Comparison of ENCODE assay signal across 15 mouse cellular contexts in genomic region chr14:76619038-76619409, GRCm38 (mm10).
DNase-seq lines count a peak whose midpoint lies in the region; ATAC-seq and TF ChIP-seq lines count a peak whose summit lies in the region.
"Had no signal": no experiment of that assay in that cellular context is flagged by ENCODE, and none has a peak within 500 bp of the region (broad histone marks: within the 10 kb centered on the region; RNA-seq: fewer than 3 reads in every experiment).

No protein-coding gene starts in this region.

- no peak for ATAC-seq in forebrain, embryonic 11.5 days (replicated peaks; ENCODE audit: low FRiP score)
- no peak for ATAC-seq in lung, postnatal 0 days
- no peak for ATAC-seq in embryonic facial prominence, embryonic 13.5 days (ENCODE audit: insufficient number of reproducible peaks, insufficient read depth, low FRiP score, low TSS enrichment, low read depth)
- ATAC-seq in limb, embryonic 12.5 days (ENCODE audit: insufficient number of reproducible peaks, insufficient read depth, low FRiP score, low TSS enrichment, low read depth): no peak

- TF ChIP-seq EP300 in lung, postnatal 0 days (IDR thresholded peaks at IDR 0.05): no peak

- 0 out of 2 replicates have a peak, but pooled peaks cover 2% of the 10 kb centered on the region for H3K27me3 ChIP-seq in forebrain, embryonic 10.5 days (ENCODE audit: poor library complexity, severe bottlenecking)
- no peaks in the 10 kb centered on the region for H3K27me3 ChIP-seq in forebrain, embryonic 11.5 days (ENCODE audit: control insufficient read depth, insufficient read depth, low read length)
- H3K27me3 ChIP-seq in lung, postnatal 0 days (replicated peaks; ENCODE audit: insufficient read depth, low read length): no peaks in the 10 kb centered on the region
- H3K27me3 ChIP-seq in embryonic facial prominence, embryonic 13.5 days: no peaks in the 10 kb centered on the region
- no peaks in the 10 kb centered on the region for H3K27me3 ChIP-seq in limb, embryonic 12.5 days

- H3K4me3 ChIP-seq in forebrain, embryonic 10.5 days: no peak overlapping the region
- no peak overlapping the region for H3K4me3 ChIP-seq in forebrain, embryonic 11.5 days (ENCODE audit: low read depth, low read length)
- H3K4me3 ChIP-seq in lung, postnatal 0 days (ENCODE audit: low read depth, low read length): no peak overlapping the region
- no peak overlapping the region for H3K4me3 ChIP-seq in embryonic facial prominence, embryonic 13.5 days
- no peak overlapping the region for H3K4me3 ChIP-seq in limb, embryonic 12.5 days (replicated peaks)

- WGBS in forebrain, embryonic 10.5 days: 83% methylated on average over 7 of the region's 7 CpGs
- WGBS in forebrain, embryonic 11.5 days: 75% methylated on average over 7 of the region's 7 CpGs
- WGBS in lung, postnatal 0 days: 71% methylated on average over 7 of the region's 7 CpGs
- WGBS in embryonic facial prominence, embryonic 13.5 days: 48% methylated on average over 7 of the region's 7 CpGs
- WGBS in limb, embryonic 12.5 days: 72% methylated on average over 7 of the region's 7 CpGs

- H3K4me2 ChIP-seq in forebrain, embryonic 11.5 days (ENCODE audit: low read depth, low read length, severe bottlenecking): no peak overlapping the region
- H3K4me2 ChIP-seq in lung, postnatal 0 days (replicated peaks; ENCODE audit: low read depth, low read length): no peak overlapping the region
- peak overlapping the region; percentile 9; the same call in 1 of the 2 replicates for H3K4me2 ChIP-seq in embryonic facial prominence, embryonic 13.5 days
- H3K4me2 ChIP-seq in limb, embryonic 12.5 days: no peak overlapping the region
- H3K4me2 ChIP-seq: midbrain, embryonic 11.5 days had no signal

- TF ChIP-seq CTCF in lung, postnatal 0 days (IDR thresholded peaks at IDR 0.05): no peak

- H3K4me1 ChIP-seq in forebrain, embryonic 10.5 days: peaks cover 55% of the 10 kb centered on the region
- peaks cover 14% of the 10 kb centered on the region for H3K4me1 ChIP-seq in forebrain, embryonic 11.5 days (replicated peaks; ENCODE audit: control insufficient read depth, insufficient read depth, low read length)
- H3K4me1 ChIP-seq in lung, postnatal 0 days (ENCODE audit: insufficient read depth, low read depth, low read length): peaks cover 8% of the 10 kb centered on the region; the same call in 1 of the 2 replicates
- H3K4me1 ChIP-seq in embryonic facial prominence, embryonic 13.5 days: peaks cover 60% of the 10 kb centered on the region
- H3K4me1 ChIP-seq in limb, embryonic 12.5 days (replicated peaks): peaks cover 40% of the 10 kb centered on the region

- H3K27ac ChIP-seq in forebrain, embryonic 10.5 days: 0 out of 2 replicates have a peak overlapping the region, but pooled peaks have one; percentile 20
- no peak overlapping the region for H3K27ac ChIP-seq in forebrain, embryonic 11.5 days (ENCODE audit: low read depth, low read length)
- H3K27ac ChIP-seq in lung, postnatal 0 days (ENCODE audit: low read length): peak overlapping the region; percentile 38; the same call in 1 of the 2 replicates
- peak overlapping the region; percentile 71; the same call in 1 of the 2 replicates for H3K27ac ChIP-seq in embryonic facial prominence, embryonic 13.5 days
- peak overlapping the region; percentile 66 for H3K27ac ChIP-seq in limb, embryonic 12.5 days
- H3K27ac ChIP-seq: liver, embryonic 14.5 days had no signal

- no peaks in the 10 kb centered on the region for H3K9me3 ChIP-seq in forebrain, embryonic 10.5 days
- H3K9me3 ChIP-seq in forebrain, embryonic 11.5 days (ENCODE audit: control insufficient read depth, low read length): no peaks in the 10 kb centered on the region
- no peaks in the 10 kb centered on the region for H3K9me3 ChIP-seq in lung, postnatal 0 days (ENCODE audit: low read length)
- H3K9me3 ChIP-seq in embryonic facial prominence, embryonic 13.5 days: no peaks in the 10 kb centered on the region
- H3K9me3 ChIP-seq in limb, embryonic 12.5 days: no peaks in the 10 kb centered on the region

- no peaks in the 10 kb centered on the region for H3K36me3 ChIP-seq in forebrain, embryonic 10.5 days (replicated peaks)
- H3K36me3 ChIP-seq in forebrain, embryonic 11.5 days (ENCODE audit: control insufficient read depth, insufficient read depth, low read length): no peaks in the 10 kb centered on the region
- H3K36me3 ChIP-seq in lung, postnatal 0 days (ENCODE audit: insufficient read depth, low read length): no peaks in the 10 kb centered on the region
- H3K36me3 ChIP-seq in embryonic facial prominence, embryonic 13.5 days: no peaks in the 10 kb centered on the region
- H3K36me3 ChIP-seq in limb, embryonic 12.5 days: no peaks in the 10 kb centered on the region

- DNase-seq in forebrain, embryonic 10.5 days (ENCODE audit: extremely low spot score, low spot score): no peak
- no peak for DNase-seq in forebrain, embryonic 11.5 days (ENCODE audit: low spot score)
- no peak for DNase-seq in lung, postnatal 0 days (ENCODE audit: low spot score)
- no peak for DNase-seq in lung, postnatal 4 days
- DNase-seq in left cerebral cortex, postnatal 14 days (ENCODE audit: low spot score in 2 of 2): no peak
- no peak for DNase-seq in embryo, embryonic 10.5 days (ENCODE audit: low spot score)
- DNase-seq: kidney, adult 11 months; kidney, postnatal 25 days; layer of hippocampus, adult 9-11 months; spleen, adult 18-20 months; thymus, postnatal 4 days had no signal

- intact Hi-C loops in left cerebral cortex, postnatal 14 days (cut with DNase I): no loop called here

- no peak overlapping the region for H3K9ac ChIP-seq in forebrain, embryonic 11.5 days (ENCODE audit: low read length)
- H3K9ac ChIP-seq in lung, postnatal 0 days (replicated peaks; ENCODE audit: low read depth): no peak overlapping the region
- H3K9ac ChIP-seq in embryonic facial prominence, embryonic 13.5 days: no peak overlapping the region
- H3K9ac ChIP-seq in limb, embryonic 12.5 days (replicated peaks): no peak overlapping the region
- H3K9ac ChIP-seq: liver, embryonic 14.5 days had no signal
